Mouse (Mus musculus): ENCODE data around the gene Il15ra.

The Il15ra gene

DNA sequence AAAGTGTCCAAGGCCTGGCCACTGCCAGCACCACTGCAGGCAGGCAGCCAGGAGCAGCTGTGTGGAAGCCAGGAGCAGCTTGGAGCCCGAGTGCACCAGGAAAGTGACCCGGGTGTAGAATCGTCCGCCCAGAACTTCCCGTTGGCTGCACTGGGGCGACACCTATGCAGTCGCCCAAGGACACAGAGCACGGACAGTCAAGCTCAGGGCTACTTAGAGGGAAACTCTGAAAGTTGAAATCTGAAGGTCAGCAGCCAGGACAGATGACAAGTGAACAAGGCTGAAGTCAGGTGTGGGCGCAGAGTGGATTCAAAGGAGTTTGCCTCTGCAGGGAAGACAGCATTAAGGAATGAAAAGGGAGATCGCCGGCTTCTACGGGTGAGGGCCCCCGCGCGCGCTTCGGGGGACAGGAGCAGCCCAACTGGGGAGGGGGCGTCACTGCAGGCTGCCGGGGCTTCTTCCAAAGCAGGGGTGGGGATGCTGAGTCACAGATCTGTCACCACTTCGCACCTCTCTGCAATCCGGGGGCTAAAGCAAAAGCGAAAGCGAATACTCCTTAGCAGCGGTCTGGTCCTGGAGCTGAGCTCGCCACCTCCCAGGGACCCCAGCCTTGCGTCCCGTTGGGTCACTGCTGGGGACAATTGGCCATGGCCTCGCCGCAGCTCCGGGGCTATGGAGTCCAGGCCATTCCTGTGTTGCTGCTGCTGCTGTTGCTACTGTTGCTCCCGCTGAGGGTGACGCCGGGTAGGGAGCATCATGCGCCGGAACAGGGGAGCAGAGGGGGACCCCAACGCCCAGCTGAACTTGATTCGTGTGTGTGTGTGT is at the start of gene Il15ra:
Il15ra (plus strand) TSS at position 90 of the 825 bp plus-strand sequence.
- peak in 1 of 2 experiments; percentile 46 for DNase-seq (ENCODE audit: low spot score in 2 of 2)

DNA sequence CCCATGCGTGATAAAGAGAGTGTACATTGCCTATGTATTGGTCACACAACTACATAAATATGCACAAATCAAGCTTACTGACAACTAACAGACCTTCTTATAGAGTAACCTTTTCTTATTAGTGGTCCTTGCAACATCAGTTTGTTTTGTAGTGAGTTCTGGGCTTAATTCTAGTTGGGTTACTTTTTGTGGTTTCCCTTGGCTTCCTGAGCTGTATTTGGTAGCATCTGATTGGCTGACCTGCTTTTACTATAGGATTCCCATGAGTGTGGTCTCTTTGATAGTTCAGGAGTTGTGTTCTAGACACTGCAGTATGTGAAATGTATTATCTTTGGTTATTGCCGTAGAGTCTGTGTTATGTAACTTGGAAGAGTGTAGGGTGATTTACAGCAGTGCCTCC is 47.5 kb upstream of the Il15ra start:
- no peak for DNase-seq (ENCODE audit: low spot score in 2 of 2)

DNA sequence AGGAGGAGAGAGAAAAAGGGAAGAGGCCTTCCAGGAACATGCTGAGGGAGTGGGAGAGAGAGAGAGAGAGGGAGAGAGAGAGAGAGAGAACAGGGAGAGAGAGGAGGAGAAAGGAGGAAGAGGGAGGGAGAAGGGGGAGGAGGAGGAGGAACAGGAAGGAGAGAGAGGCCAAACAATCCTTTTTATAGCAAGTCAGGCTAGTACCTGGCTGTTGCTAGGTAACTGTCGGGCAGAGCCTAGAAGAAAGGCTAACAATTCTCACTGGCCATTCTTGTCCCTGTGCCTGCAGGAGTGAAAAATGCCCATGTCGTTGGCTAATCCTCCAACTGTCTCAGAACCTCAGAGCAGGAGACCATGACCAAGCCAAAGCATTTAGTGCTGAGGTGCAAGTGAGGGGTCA is 45.8 kb upstream of the Il15ra start:
- DNase-seq (ENCODE audit: low spot score in 2 of 2): no peak

- no peak for DNase-seq (ENCODE audit: low spot score in 2 of 2)
Measured at GRCm38 (mm10) chr2:11662143-11662906, 42.8 kb upstream of the Il15ra start.

DNA sequence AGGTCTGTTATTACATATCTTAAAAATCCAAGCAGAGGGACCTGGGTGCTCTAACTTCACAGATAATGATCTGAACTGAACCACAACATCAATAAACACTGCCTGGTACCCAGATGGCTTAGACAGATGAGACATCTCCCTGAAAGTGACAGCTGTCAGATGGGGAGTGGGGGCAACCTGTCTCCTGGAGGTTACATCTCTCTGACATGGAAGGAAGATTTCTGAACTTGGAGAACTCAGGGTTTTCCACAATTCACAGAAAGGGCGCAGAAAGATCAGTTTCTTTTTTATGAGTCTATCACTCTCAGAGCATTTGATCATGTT is 42.2 kb upstream of the Il15ra start:
- no peak for DNase-seq (ENCODE audit: low spot score in 2 of 2)

GRCm38 (mm10) chr2:11663961-11664360 is 41.1 kb upstream of the Il15ra start:
- DNase-seq (ENCODE audit: low spot score in 2 of 2): peak; percentile 47 to 92

- DNase-seq (ENCODE audit: low spot score in 2 of 2): no peak
Measured at GRCm38 (mm10) chr2:11664367-11664766, 40.7 kb upstream of the Il15ra start.

GRCm38 (mm10) chr2:11664806-11665205 is 40.3 kb upstream of the Il15ra start:
- DNase-seq (ENCODE audit: low spot score in 2 of 2): no peak

GRCm38 (mm10) chr2:11665326-11665725 is 39.8 kb upstream of the Il15ra start:
- no peak for DNase-seq (ENCODE audit: low spot score in 2 of 2)

DNA sequence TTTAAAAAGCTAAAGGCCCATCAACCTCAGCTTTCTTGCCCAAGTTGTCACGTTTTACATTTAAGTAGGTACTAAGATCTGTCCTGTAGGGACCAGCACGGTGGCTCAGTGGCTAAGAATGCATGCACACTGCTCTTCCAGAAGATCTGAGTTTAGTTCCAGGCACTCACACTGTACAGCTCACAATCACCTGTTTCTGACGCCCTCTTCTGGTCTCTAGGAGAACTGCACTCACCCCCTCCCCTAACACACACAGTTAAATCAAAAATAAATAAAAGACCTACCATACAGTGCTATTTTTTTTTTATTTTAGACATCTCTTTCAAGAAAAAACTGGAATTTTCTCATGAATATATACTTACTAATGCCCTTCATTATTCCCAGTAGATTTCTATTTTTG is 32.9 kb upstream of the Il15ra start:
- DNase-seq (ENCODE audit: low spot score in 2 of 2): no peak

GRCm38 (mm10) chr2:11679626-11680025 is 25.5 kb upstream of the Il15ra start:
- DNase-seq (ENCODE audit: low spot score in 2 of 2): no peak

DNA sequence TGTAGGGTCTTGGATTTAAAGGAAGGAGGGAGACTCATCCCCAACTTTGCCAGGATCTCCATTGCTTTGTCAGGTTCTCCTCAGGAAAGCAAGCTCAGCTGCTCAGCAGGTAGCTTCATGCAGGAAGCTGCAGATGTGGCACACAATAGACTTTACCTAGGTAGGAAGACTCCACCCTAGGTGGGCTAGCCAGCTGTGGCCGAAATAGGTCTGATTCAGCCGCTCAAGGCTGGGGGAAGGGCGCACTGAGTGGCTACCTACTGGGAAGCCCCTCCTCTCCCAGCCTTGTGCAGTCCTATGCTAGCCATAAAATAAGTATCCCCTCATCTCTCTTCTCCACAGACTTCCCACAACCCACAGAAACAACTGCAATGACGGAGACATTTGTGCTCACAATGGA is 22.4 kb upstream of the Il15ra start:
- no peak for DNase-seq (ENCODE audit: low spot score in 2 of 2)

DNA sequence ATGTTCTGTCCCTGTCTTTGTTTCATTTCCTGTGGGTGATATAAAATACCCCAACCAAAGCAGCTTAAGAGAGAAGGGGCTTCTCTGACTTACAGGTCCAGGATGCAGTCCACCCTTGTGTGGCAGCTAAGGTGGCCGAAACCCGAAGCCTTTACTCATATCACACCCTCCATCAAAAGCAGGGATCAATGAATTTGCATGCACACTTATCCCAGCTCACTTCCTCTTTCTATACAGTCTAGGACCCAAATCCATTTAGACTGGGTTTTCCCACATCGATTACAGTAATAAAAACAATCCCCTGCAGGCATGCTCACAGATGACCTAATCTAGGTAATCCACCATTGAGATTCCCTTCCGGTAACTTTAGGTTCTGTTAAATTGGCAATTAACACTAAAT is 18.6 kb upstream of the Il15ra start:
- no peak for DNase-seq (ENCODE audit: low spot score in 2 of 2)

- peak in 1 of 2 experiments; percentile 31 for DNase-seq (ENCODE audit: low spot score in 2 of 2)
Measured at GRCm38 (mm10) chr2:11687436-11687835, 17.7 kb upstream of the Il15ra start.

- DNase-seq (ENCODE audit: low spot score in 2 of 2): no peak
Measured at GRCm38 (mm10) chr2:11690201-11690890, 14.7 kb upstream of the Il15ra start.

- DNase-seq (ENCODE audit: low spot score in 2 of 2): no peak
Measured at GRCm38 (mm10) chr2:11693352-11693751, 11.7 kb upstream of the Il15ra start.

- no peak for DNase-seq (ENCODE audit: low spot score in 2 of 2)
Measured at GRCm38 (mm10) chr2:11694104-11694503, 11.0 kb upstream of the Il15ra start.

- DNase-seq (ENCODE audit: low spot score in 2 of 2): no peak
Measured at GRCm38 (mm10) chr2:11695867-11696266, 9.2 kb upstream of the Il15ra start.

GRCm38 (mm10) chr2:11698994-11699393 is 6.1 kb upstream of the Il15ra start:
- DNase-seq (ENCODE audit: low spot score in 2 of 2): no peak

DNA sequence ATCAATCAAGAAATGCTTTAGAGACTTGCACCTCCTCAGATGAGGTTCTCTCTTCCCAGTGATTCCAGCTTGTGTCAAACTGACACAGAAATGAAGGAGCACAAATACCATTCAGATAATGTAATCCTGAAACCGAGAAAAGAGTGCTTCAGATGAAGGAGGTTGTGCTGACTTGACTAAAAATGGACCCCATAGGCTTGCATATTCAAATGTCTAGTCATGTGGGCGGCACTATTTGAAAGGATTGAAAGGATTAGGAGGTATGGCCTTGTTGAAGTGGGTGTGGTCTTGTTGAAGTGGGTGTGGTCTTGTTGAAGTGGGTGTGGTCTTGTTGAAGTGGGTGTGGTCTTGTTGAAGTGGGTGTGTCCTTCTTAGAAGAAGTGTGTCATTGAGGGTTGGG is 5.2 kb upstream of the Il15ra start:
- no peak for DNase-seq (ENCODE audit: low spot score in 2 of 2)

DNA sequence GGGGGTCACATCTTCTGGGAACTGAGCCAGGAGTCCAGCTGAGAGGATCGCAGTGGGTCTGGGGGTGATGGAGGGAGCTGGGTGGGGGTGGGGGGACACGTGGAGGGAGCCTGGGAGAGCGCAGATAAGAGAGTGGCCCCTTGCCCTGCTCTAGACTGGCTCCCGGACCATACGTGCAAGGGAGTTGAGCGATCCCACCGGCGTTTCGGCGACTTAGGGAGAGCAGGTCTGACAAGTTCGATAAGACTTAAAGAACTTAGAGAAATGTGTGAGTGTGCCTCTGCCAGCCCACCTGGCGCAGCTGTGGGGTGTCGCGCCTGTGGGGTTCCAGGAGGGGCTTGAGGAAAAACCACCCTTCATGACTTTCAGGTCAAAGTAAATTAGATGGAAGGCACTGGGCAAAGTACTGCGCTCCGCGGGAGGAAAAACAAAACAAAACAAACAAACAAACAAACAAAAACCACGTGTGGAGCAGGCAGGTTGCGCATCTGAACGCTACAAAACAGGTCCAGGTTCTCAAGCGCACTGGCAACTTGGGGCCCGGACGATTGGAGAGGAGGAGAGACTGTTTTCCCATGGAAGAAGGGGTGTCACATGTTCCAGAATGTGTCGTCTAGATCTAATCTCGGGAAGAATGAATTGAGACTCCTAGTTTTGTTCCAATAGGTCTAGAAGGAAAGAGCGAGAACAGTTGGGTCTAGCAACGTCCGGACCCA is 1.1 kb downstream of the Il15ra start:
- peak in 1 of 2 experiments; percentile 7 for DNase-seq (ENCODE audit: low spot score in 2 of 2)

GRCm38 (mm10) chr2:11706746-11707065 is 1.6 kb downstream of the Il15ra start:
- DNase-seq (ENCODE audit: low spot score in 2 of 2): peak in 1 of 2 experiments; percentile 11
